Mouse (Mus musculus) heart, postnatal 0 days (tissue): Measurements from ENCODE around the gene Siglece. TPM values are rescaled to one million over a fixed set of nuclear protein-coding genes. Genes with fewer than 3 reads are reported as not detected.

ENCODE experiments used
- ATAC-seq: fragments of 200-750 bp; cut with Nextera tagmentation; 2 replicates; pipeline ENCODE4 v1.8.0; 2017; ENCODE audit warnings: low read depth, moderate number of reproducible peaks, moderate library complexity; ENCODE audit not compliant: insufficient read depth
- DNase-seq: peaks from one replicate; pipeline ENCODE4 v3.0.0-alpha.2; 2016; ENCODE audit warnings: low spot score
- H3K27ac ChIP-seq: fragments of 300-500 bp; sonication (generic); 2 replicates; pipeline ENCODE4 v1.5.1; 2014; ENCODE audit warnings: low read depth, mild to moderate bottlenecking
- H3K27me3 ChIP-seq: fragments of 300-500 bp; sonication (generic); 2 replicates; pipeline ENCODE4 v1.6.1; 2014; ENCODE audit warnings: low read length, mixed read lengths; ENCODE audit not compliant: control insufficient read depth, insufficient read depth
- H3K36me3 ChIP-seq: fragments of 300-500 bp; sonication (generic); replicated peaks from 2 replicates; pipeline ENCODE4 v1.6.1; 2014; ENCODE audit warnings: low read length, mixed read lengths; ENCODE audit not compliant: control insufficient read depth, insufficient read depth
- H3K4me1 ChIP-seq: fragments of 300-500 bp; sonication (generic); 2 replicates; pipeline ENCODE4 v1.6.1; 2014; ENCODE audit warnings: antibody characterized with exemption; ENCODE audit not compliant: control insufficient read depth, insufficient read depth
- H3K4me2 ChIP-seq: fragments of 300-500 bp; sonication (generic); 2 replicates; pipeline ENCODE4 v1.6.1; 2014; ENCODE audit warnings: low read depth, mild to moderate bottlenecking, low read length, moderate library complexity
- H3K4me3 ChIP-seq: fragments of 300-500 bp; sonication (generic); 2 replicates; pipeline ENCODE4 v1.5.1; 2014; ENCODE audit warnings: low read depth, low read length
- H3K9ac ChIP-seq: fragments of 300-500 bp; sonication (generic); replicated peaks from 2 replicates; pipeline ENCODE4 v1.6.1; 2014; ENCODE audit warnings: low read depth, low read length, mixed read lengths
- H3K9me3 ChIP-seq: fragments of 300-500 bp; sonication (generic); replicated peaks from 2 replicates; pipeline ENCODE4 v1.6.1; 2016; ENCODE audit warnings: low read length; ENCODE audit not compliant: control insufficient read depth
- CTCF ChIP-seq: IDR thresholded peaks from 2 replicates; pipeline ENCODE4 v1.5.1; 2016; ENCODE audit warnings: antibody characterized with exemption, control low read depth, low read depth
- EP300 ChIP-seq: IDR thresholded peaks from 2 replicates; pipeline ENCODE4 v1.6.1; 2016; ENCODE audit warnings: antibody characterized with exemption, low read depth
- WGBS: fragments of 180-500 bp; shearing (Covaris S2); extraction: QIAGEN DNeasy Blood & Tissue Kit; methylation state at CpG from one replicate; pipeline ENCODE4 v1.1.7; 2014; 5-methylcytosine and 5-hydroxymethylcytosine counted together
- polyA plus RNA-seq: library from polyadenylated mRNA; unstranded; fragments of >200 nt; fragmentation: Nextera tagmentation; extraction: Ambion mirVana; gene quantifications from 2 replicates; pipeline ENCODE4 v1.2.1, GENCODE M21; 2015
- total RNA-seq: library from RNA; depleted of rRNA; stranded (reverse); fragments of >200 nt; gene quantifications from 2 replicates; pipeline ENCODE4 v1.2.3, GENCODE M21; 2014; ENCODE audit warnings: low replicate concordance

The Siglece gene
- total and polyA plus RNA-seq, 2 experiments from 2014 or later = 0.41 TPM; not detected in 1

- no peak for DNase-seq
- Histone ChIP-seq H3K9ac (no peak overlapping the region), H3K4me3 (no peak overlapping the region), H3K4me1 (no peaks in the 10 kb centered on the region), H3K27me3 (no peaks in the 10 kb centered on the region), H3K27ac (no peak overlapping the region), H3K36me3 (no peaks in the 10 kb centered on the region), H3K9me3 (no peaks in the 10 kb centered on the region), H3K4me2 (no peak overlapping the region)
- no peak for ATAC-seq
- WGBS = 59% methylated on average over 1 of the region's 1 CpGs
- no peak for TF ChIP-seq CTCF
- no peak for TF ChIP-seq EP300
Measured at GRCm38 (mm10) chr7:43662804-43663203, 2.8 kb upstream of the Siglece start.

GRCm38 (mm10) chr7:43656232-43656631 is 3.7 kb downstream of the Siglece start:
- no peak overlapping the region for H3K27ac ChIP-seq
- WGBS = 27% methylated on average over 6 of the region's 6 CpGs
- H3K27me3 ChIP-seq = no peaks in the 10 kb centered on the region
- no peak overlapping the region for H3K9ac ChIP-seq
- no peak for DNase-seq
- H3K4me3 ChIP-seq = no peak overlapping the region
- no peak for ATAC-seq
- H3K36me3 ChIP-seq = no peaks in the 10 kb centered on the region
- no peak for TF ChIP-seq EP300
- no peak for TF ChIP-seq CTCF
- H3K4me1 ChIP-seq = no peaks in the 10 kb centered on the region
- H3K4me2 ChIP-seq = no peak overlapping the region
- 0 out of 2 replicates have a peak, but pooled peaks cover 5% of the 10 kb centered on the region for H3K9me3 ChIP-seq

- WGBS = 57% methylated on average over 3 of the region's 3 CpGs
- TF ChIP-seq CTCF (no peak), EP300 (no peak)
- 0 out of 2 replicates have a peak, but pooled peaks cover 5% of the 10 kb centered on the region for H3K9me3 ChIP-seq
- H3K4me3 ChIP-seq = no peak overlapping the region
- no peak overlapping the region for H3K9ac ChIP-seq
- H3K36me3 ChIP-seq = no peaks in the 10 kb centered on the region
- DNase-seq = no peak
- ATAC-seq = no peak
- H3K27me3 ChIP-seq = no peaks in the 10 kb centered on the region
- no peaks in the 10 kb centered on the region for H3K4me1 ChIP-seq
- H3K27ac ChIP-seq = no peak overlapping the region
- no peak overlapping the region for H3K4me2 ChIP-seq
Measured at GRCm38 (mm10) chr7:43654519-43654918, 5.4 kb downstream of the Siglece start.

GRCm38 (mm10) chr7:43652683-43653082 is 7.3 kb downstream of the Siglece start:
- no peak overlapping the region for H3K27ac ChIP-seq
- H3K4me1 ChIP-seq = no peaks in the 10 kb centered on the region
- H3K27me3 ChIP-seq = no peaks in the 10 kb centered on the region
- ATAC-seq = no peak
- no peak overlapping the region for H3K4me2 ChIP-seq
- no peak for DNase-seq
- TF ChIP-seq CTCF (no peak), EP300 (no peak)
- H3K4me3 ChIP-seq = no peak overlapping the region
- H3K9ac ChIP-seq = no peak overlapping the region
- 0 out of 2 replicates have a peak, but pooled peaks cover 5% of the 10 kb centered on the region for H3K9me3 ChIP-seq
- no peaks in the 10 kb centered on the region for H3K36me3 ChIP-seq
- 78% methylated on average over 6 of the region's 6 CpGs for WGBS

- no peak overlapping the region for H3K4me3 ChIP-seq
- TF ChIP-seq EP300 (no peak), CTCF (no peak)
- no peak overlapping the region for H3K9ac ChIP-seq
- WGBS = 66% methylated on average over 17 of the region's 17 CpGs
- no peaks in the 10 kb centered on the region for H3K9me3 ChIP-seq
- ATAC-seq (no peak), DNase-seq (no peak)
- no peak overlapping the region for H3K4me2 ChIP-seq
- no peak overlapping the region for H3K27ac ChIP-seq
- H3K27me3 ChIP-seq = no peaks in the 10 kb centered on the region
- no peaks in the 10 kb centered on the region for H3K4me1 ChIP-seq
- H3K36me3 ChIP-seq = no peaks in the 10 kb centered on the region
Measured at GRCm38 (mm10) chr7:43643046-43643652, 16.8 kb downstream of the Siglece start.

GRCm38 (mm10) chr7:43642587-43642986 is 17.4 kb downstream of the Siglece start:
- Histone ChIP-seq H3K9me3 (no peaks in the 10 kb centered on the region), H3K36me3 (no peaks in the 10 kb centered on the region), H3K4me2 (no peak overlapping the region), H3K27me3 (no peaks in the 10 kb centered on the region), H3K4me1 (no peaks in the 10 kb centered on the region), H3K27ac (no peak overlapping the region), H3K9ac (no peak overlapping the region), H3K4me3 (no peak overlapping the region)
- no peak for ATAC-seq
- TF ChIP-seq EP300 (no peak), CTCF (no peak)
- DNase-seq = no peak
- WGBS = 63% methylated on average over 5 of the region's 5 CpGs
